In genomic region chr6:40091250-40091651, GRCm38 (mm10) we compare ENCODE assay signal across 14 mouse cellular contexts.
DNase-seq lines count a peak whose midpoint lies in the region; ATAC-seq and TF ChIP-seq lines count a peak whose summit lies in the region.
"Had no signal": no experiment of that assay in that cellular context is flagged by ENCODE, and none has a peak within 500 bp of the region (broad histone marks: within the 10 kb centered on the region; RNA-seq: fewer than 3 reads in every experiment).

No protein-coding gene starts in this region.

- H3K9ac ChIP-seq in hindbrain, embryonic 14.5 days: no peak overlapping the region
- no peak overlapping the region for H3K9ac ChIP-seq in neural tube, embryonic 15.5 days (replicated peaks)
- H3K9ac ChIP-seq: limb, embryonic 15.5 days; liver, postnatal 0 days had no signal

- no peak for TF ChIP-seq CTCF in layer of hippocampus, adult 2 months (conservative IDR thresholded peaks at IDR 0.05)
- no peak for TF ChIP-seq CTCF in gastrocnemius, adult 2 months (IDR thresholded peaks at IDR 0.05)

- H3K36me3 ChIP-seq in hindbrain, embryonic 14.5 days (replicated peaks; ENCODE audit: control insufficient read depth, insufficient read depth): no peaks in the 10 kb centered on the region
- no peaks in the 10 kb centered on the region for H3K36me3 ChIP-seq in neural tube, embryonic 15.5 days
- H3K36me3 ChIP-seq: limb, embryonic 15.5 days had no signal

- intact Hi-C loops in gastrocnemius, adult 2 months (cut with DNase I): no loop called here

- H3K27ac ChIP-seq in layer of hippocampus, adult 2 months: peak overlapping the region; percentile 14; the same call in 1 of the 2 replicates
- peak overlapping the region; percentile 30; the same call in 1 of the 2 replicates for H3K27ac ChIP-seq in hindbrain, embryonic 14.5 days
- peak overlapping the region; percentile 51; the same call in 1 of the 2 replicates for H3K27ac ChIP-seq in neural tube, embryonic 15.5 days (replicated peaks)
- H3K27ac ChIP-seq in gastrocnemius, adult 2 months: no peak overlapping the region
- H3K27ac ChIP-seq: kidney, postnatal 0 days; limb, embryonic 15.5 days had no signal

- 18% methylated on average over 5 of the region's 5 CpGs for WGBS in hindbrain, embryonic 14.5 days
- 25% methylated on average over 5 of the region's 5 CpGs for WGBS in neural tube, embryonic 15.5 days

- no peaks in the 10 kb centered on the region for H3K9me3 ChIP-seq in hindbrain, embryonic 14.5 days (ENCODE audit: control insufficient read depth, low read length)
- H3K9me3 ChIP-seq in neural tube, embryonic 15.5 days (replicated peaks): no peaks in the 10 kb centered on the region
- H3K9me3 ChIP-seq: limb, embryonic 15.5 days had no signal

- H3K27me3 ChIP-seq in hindbrain, embryonic 14.5 days (ENCODE audit: control insufficient read depth, insufficient read depth, low read length): no peaks in the 10 kb centered on the region
- H3K27me3 ChIP-seq in neural tube, embryonic 15.5 days (replicated peaks): no peaks in the 10 kb centered on the region
- H3K27me3 ChIP-seq: limb, embryonic 15.5 days had no signal

- H3K4me3 ChIP-seq in layer of hippocampus, adult 2 months: no peak overlapping the region
- H3K4me3 ChIP-seq in hindbrain, embryonic 14.5 days (replicated peaks; ENCODE audit: low read length): no peak overlapping the region
- no peak overlapping the region for H3K4me3 ChIP-seq in neural tube, embryonic 15.5 days (replicated peaks)
- no peak overlapping the region for H3K4me3 ChIP-seq in gastrocnemius, adult 2 months
- H3K4me3 ChIP-seq: limb, embryonic 15.5 days had no signal

- no peak for DNase-seq in cerebellum, adult 11-12 months
- DNase-seq in layer of hippocampus, adult 2 months (ENCODE audit: low spot score in 2 of 2): no peak
- no peak for DNase-seq in layer of hippocampus, postnatal 10 days (ENCODE audit: low spot score in 2 of 2)
- no peak for DNase-seq in hindbrain, embryonic 14.5 days (ENCODE audit: low spot score)
- DNase-seq in gastrocnemius, adult 2 months: no peak
- no peak for DNase-seq in embryo, embryonic 10 days (ENCODE audit: low spot score)
- DNase-seq: adrenal gland, postnatal 25 days; liver, postnatal 0 days; right cerebral cortex, postnatal 4 days; thymus, adult 18-20 months had no signal

- H3K4me2 ChIP-seq in hindbrain, embryonic 14.5 days (replicated peaks): no peak overlapping the region
- no peak overlapping the region for H3K4me2 ChIP-seq in neural tube, embryonic 15.5 days
- H3K4me2 ChIP-seq: limb, embryonic 15.5 days had no signal

- no peaks in the 10 kb centered on the region; the same call in 1 of the 2 replicates for H3K4me1 ChIP-seq in hindbrain, embryonic 14.5 days (replicated peaks; ENCODE audit: control insufficient read depth, insufficient read depth, low read length)
- H3K4me1 ChIP-seq in neural tube, embryonic 15.5 days: peaks cover 10% of the 10 kb centered on the region
- H3K4me1 ChIP-seq: limb, embryonic 15.5 days had no signal

- ATAC-seq in cerebellum, adult (ENCODE audit: insufficient number of reproducible peaks, low FRiP score, low TSS enrichment): peak; percentile 37; the same call in 1 of the 2 replicates
- peak; percentile 52; the same call in 1 of the 2 replicates for ATAC-seq in hindbrain, embryonic 14.5 days (ENCODE audit: low FRiP score)
- peak; percentile 49; the same call in 1 of the 2 replicates for ATAC-seq in neural tube, embryonic 15.5 days (ENCODE audit: low FRiP score)
- ATAC-seq: liver, postnatal 0 days had no signal
